Mouse (Mus musculus) midbrain, embryonic 16.5 days (tissue): ENCODE measurements around the gene D130043K22Rik. TPM values are rescaled to one million over a fixed set of nuclear protein-coding genes. Genes with fewer than 3 reads are reported as not detected.

ENCODE experiments used
- ATAC-seq: fragments of 200-750 bp; cut with Nextera tagmentation; 2 replicates; pipeline ENCODE4 v1.8.0; 2017; ENCODE audit warnings: moderate TSS enrichment
- H3K27ac ChIP-seq: fragments of 300-500 bp; sonication (generic); 2 replicates; pipeline ENCODE4 v1.5.1; 2014; ENCODE audit warnings: mild to moderate bottlenecking, low read length, mixed read lengths
- H3K27me3 ChIP-seq: fragments of 300-500 bp; sonication (generic); 2 replicates; pipeline ENCODE4 v1.6.1; 2014; ENCODE audit warnings: low read depth, low read length, mixed read lengths; ENCODE audit not compliant: control insufficient read depth, insufficient read depth
- H3K36me3 ChIP-seq: fragments of 300-500 bp; sonication (generic); 2 replicates; pipeline ENCODE4 v1.6.1; 2014; ENCODE audit warnings: mild to moderate bottlenecking, low read length, moderate library complexity, mixed read lengths; ENCODE audit not compliant: control insufficient read depth, insufficient read depth
- H3K4me1 ChIP-seq: fragments of 300-500 bp; sonication (generic); 2 replicates; pipeline ENCODE4 v1.6.1; 2014; ENCODE audit warnings: mild to moderate bottlenecking, low read length, mixed read lengths; ENCODE audit not compliant: control insufficient read depth, insufficient read depth
- H3K4me2 ChIP-seq: fragments of 300-500 bp; sonication (generic); 2 replicates; pipeline ENCODE4 v1.6.1; 2014; ENCODE audit warnings: mild to moderate bottlenecking, low read length, mixed read lengths
- H3K4me3 ChIP-seq: fragments of 300-500 bp; sonication (generic); 2 replicates; pipeline ENCODE4 v1.5.1; 2014; ENCODE audit warnings: low read depth, mild to moderate bottlenecking, low read length, moderate library complexity, mixed read lengths
- H3K9ac ChIP-seq: fragments of 300-500 bp; sonication (generic); 2 replicates; pipeline ENCODE4 v1.6.1; 2014; ENCODE audit warnings: low read depth, low read length, mixed read lengths
- H3K9me3 ChIP-seq: fragments of 300-500 bp; sonication (generic); replicated peaks from 2 replicates; pipeline ENCODE4 v1.6.1; 2014; ENCODE audit warnings: mild to moderate bottlenecking, low read length, mixed read lengths; ENCODE audit not compliant: control insufficient read depth, poor library complexity, severe bottlenecking
- WGBS: fragments of 180-500 bp; shearing (Covaris S2); extraction: QIAGEN DNeasy Blood & Tissue Kit; methylation state at CpG from one replicate; pipeline ENCODE4 v1.1.7; 2014; 5-methylcytosine and 5-hydroxymethylcytosine counted together
- polyA plus RNA-seq: library from polyadenylated mRNA; unstranded; fragments of >200 nt; fragmentation: Nextera tagmentation; extraction: Ambion mirVana; gene quantifications from 2 replicates; pipeline ENCODE4 v1.2.1, GENCODE M21; 2015

Gene D130043K22Rik
- polyA plus RNA-seq, 1 experiment from 2014 or later = 10.2 TPM

- Histone ChIP-seq H3K4me3 (no peak overlapping the region), H3K27me3 (no peaks in the 10 kb centered on the region), H3K27ac (no peak overlapping the region), H3K36me3 (peaks cover 17% of the 10 kb centered on the region), H3K9me3 (no peaks in the 10 kb centered on the region), H3K4me2 (no peak overlapping the region), H3K4me1 (peaks cover 22% of the 10 kb centered on the region), H3K9ac (no peak overlapping the region)
- no peak for ATAC-seq
Observed at GRCm38 (mm10) chr13:24806079-24806478, 38.9 kb upstream of the D130043K22Rik start.

DNA sequence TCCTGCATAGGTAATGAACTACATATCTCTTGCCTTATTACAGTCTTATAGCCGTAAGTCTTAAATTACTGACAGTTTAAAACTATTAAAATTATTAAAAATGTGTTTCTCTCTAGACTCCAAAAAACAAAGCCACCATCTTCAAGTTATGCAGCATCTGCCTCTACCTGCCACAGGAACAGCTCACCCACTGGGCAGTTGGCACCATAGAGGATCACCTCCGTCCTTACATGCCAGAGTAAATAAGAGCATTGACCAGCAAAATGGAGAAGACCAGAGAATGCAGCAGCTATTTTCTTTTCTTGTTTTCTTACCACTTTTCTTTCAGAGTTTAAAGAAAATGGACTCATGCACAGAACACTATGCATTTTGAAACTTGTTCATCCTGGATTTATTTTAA, 32.4 kb upstream of the D130043K22Rik start:
- ATAC-seq = no peak
- Histone ChIP-seq H3K4me2 (no peak overlapping the region), H3K27me3 (no peaks in the 10 kb centered on the region), H3K9ac (no peak overlapping the region), H3K4me3 (no peak overlapping the region), H3K27ac (no peak overlapping the region), H3K9me3 (no peaks in the 10 kb centered on the region), H3K36me3 (peaks cover 24% of the 10 kb centered on the region), H3K4me1 (no peaks in the 10 kb centered on the region; the same call in 1 of the 2 replicates)
- 95% methylated on average over 2 of the region's 2 CpGs for WGBS

- H3K4me3 ChIP-seq = no peak overlapping the region
- no peaks in the 10 kb centered on the region for H3K27me3 ChIP-seq
- no peak overlapping the region for H3K27ac ChIP-seq
- H3K9me3 ChIP-seq = no peaks in the 10 kb centered on the region
- WGBS = 81% methylated on average over 1 of the region's 1 CpGs
- H3K36me3 ChIP-seq = peaks cover 17% of the 10 kb centered on the region
- no peaks in the 10 kb centered on the region; the same call in 1 of the 2 replicates for H3K4me1 ChIP-seq
- no peak for ATAC-seq
- H3K4me2 ChIP-seq = no peak overlapping the region
- no peak overlapping the region for H3K9ac ChIP-seq
Observed at GRCm38 (mm10) chr13:24814616-24815015, 30.3 kb upstream of the D130043K22Rik start.

GRCm38 (mm10) chr13:24816125-24817092, 28.5 kb upstream of the D130043K22Rik start:
- no peak overlapping the region for H3K27ac ChIP-seq
- peaks cover 12% of the 10 kb centered on the region for H3K36me3 ChIP-seq
- no peaks in the 10 kb centered on the region for H3K4me1 ChIP-seq
- no peaks in the 10 kb centered on the region for H3K9me3 ChIP-seq
- no peak overlapping the region for H3K9ac ChIP-seq
- H3K4me2 ChIP-seq = no peak overlapping the region
- H3K27me3 ChIP-seq = no peaks in the 10 kb centered on the region
- WGBS = 65% methylated on average over 4 of the region's 4 CpGs
- H3K4me3 ChIP-seq = no peak overlapping the region
- peak; percentile 72 for ATAC-seq

DNA sequence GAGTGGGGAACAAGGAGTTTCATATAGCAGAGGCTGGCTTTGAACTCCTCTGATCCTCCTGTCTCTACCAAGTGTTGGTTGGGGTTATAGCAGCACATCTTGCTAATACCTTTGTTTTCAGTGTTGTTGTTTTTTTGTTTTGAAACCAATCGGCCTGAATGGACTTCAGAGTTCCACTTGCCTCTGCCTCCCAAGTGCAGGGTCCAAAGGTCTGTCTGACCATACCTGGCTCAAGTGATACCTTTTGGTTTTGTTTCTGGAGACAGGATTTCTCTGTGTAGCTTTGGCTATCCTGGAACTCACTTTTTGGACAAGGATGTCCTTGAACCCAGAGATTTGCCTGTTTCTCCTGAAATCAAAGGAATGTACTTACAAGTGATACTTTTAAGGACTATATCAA, 25.0 kb upstream of the D130043K22Rik start:
- Histone ChIP-seq H3K9me3 (no peaks in the 10 kb centered on the region), H3K36me3 (0 out of 2 replicates have a peak, but pooled peaks cover under 1% of the 10 kb centered on the region), H3K4me3 (no peak overlapping the region), H3K9ac (no peak overlapping the region), H3K27me3 (no peaks in the 10 kb centered on the region), H3K4me2 (no peak overlapping the region), H3K4me1 (no peaks in the 10 kb centered on the region), H3K27ac (no peak overlapping the region)
- ATAC-seq = no peak
- WGBS = 83% methylated on average over 1 of the region's 1 CpGs

DNA sequence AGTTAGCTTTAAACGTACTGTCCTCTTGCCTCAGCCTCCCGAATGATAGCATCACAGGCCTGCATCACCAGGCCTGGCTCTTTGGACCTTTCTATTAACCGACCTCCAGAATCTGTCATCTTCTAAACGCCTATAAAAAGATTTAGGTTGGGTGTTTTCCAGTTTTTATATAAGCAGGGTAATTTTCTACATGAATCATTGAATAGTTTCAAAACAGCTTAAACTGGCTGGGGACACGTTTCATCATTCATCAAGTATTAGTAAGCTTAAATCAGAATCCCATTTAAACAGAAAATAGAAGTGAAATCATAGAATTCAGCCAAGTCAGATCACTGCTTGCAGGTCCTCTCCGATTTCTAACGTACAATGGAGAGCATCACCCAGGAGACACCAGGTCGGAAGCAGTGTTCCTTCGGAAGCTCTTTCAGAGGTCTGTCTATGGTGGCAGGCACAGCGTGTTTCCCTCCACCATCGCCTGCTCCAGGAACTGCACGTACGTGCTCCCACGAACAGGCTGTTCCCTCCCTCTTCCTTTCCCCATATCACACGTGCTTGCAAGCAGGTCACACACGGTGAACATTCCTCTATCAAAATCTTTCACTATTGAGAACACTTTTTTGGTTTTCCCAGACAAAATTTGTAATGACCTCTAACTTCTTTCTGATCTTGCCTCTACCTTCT, 22.1 kb upstream of the D130043K22Rik start:
- no peak overlapping the region for H3K4me2 ChIP-seq
- WGBS = 85% methylated on average over 16 of the region's 16 CpGs
- no peaks in the 10 kb centered on the region for H3K36me3 ChIP-seq
- ATAC-seq = no peak
- H3K4me3 ChIP-seq = no peak overlapping the region
- H3K9me3 ChIP-seq = no peaks in the 10 kb centered on the region
- H3K27ac ChIP-seq = no peak overlapping the region
- no peaks in the 10 kb centered on the region for H3K27me3 ChIP-seq
- H3K9ac ChIP-seq = no peak overlapping the region
- H3K4me1 ChIP-seq = no peaks in the 10 kb centered on the region

DNA sequence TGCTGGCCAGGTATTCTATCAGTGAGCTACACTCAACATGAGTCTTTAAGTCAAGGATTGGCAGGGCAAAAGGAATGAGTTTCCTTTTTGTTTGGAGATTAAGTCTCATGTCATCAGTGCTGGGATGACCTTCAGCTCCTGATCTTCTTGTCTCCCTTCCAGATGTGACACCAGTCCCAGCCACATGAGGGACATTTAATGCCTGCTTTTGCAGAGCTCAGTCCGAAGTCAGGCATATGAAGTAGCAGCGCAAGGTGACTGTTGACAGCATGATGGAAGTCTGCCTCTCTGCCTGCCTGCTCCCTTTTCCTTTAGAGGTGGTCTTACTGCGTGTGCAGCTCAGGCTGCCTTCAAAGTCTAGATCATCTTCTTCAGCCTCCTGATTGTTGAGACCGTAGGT, 20.3 kb upstream of the D130043K22Rik start:
- WGBS = 96% methylated on average over 4 of the region's 4 CpGs
- Histone ChIP-seq H3K4me2 (no peak overlapping the region), H3K9me3 (no peaks in the 10 kb centered on the region), H3K27ac (no peak overlapping the region), H3K4me3 (no peak overlapping the region), H3K36me3 (no peaks in the 10 kb centered on the region), H3K9ac (no peak overlapping the region), H3K27me3 (no peaks in the 10 kb centered on the region), H3K4me1 (no peaks in the 10 kb centered on the region)
- no peak for ATAC-seq

DNA sequence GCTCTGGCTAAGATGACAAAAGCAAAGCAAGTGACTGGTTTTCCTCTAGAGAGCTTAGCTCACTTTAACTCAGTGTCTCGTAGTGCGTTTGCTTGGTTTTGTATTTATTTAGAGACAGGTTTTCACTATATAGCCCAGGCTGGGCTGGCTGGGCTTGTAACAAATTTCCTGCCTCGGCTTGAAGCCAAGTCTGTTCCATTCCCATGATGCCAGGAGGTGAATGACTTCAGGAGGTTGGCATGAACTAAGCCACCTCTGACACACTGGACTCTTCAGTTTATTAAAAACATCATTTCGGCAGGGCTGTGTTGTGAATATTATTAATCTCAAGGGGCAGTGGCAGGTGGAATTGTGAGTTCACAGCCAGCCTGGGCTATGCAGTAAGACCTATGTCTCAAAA, 19.3 kb upstream of the D130043K22Rik start:
- no peak overlapping the region for H3K27ac ChIP-seq
- peaks cover under 1% of the 10 kb centered on the region; the same call in 1 of the 2 replicates for H3K4me1 ChIP-seq
- H3K9ac ChIP-seq = no peak overlapping the region
- no peak overlapping the region for H3K4me2 ChIP-seq
- WGBS = 94% methylated on average over 4 of the region's 4 CpGs
- no peaks in the 10 kb centered on the region for H3K27me3 ChIP-seq
- H3K9me3 ChIP-seq = no peaks in the 10 kb centered on the region
- no peak for ATAC-seq
- H3K36me3 ChIP-seq = no peaks in the 10 kb centered on the region
- no peak overlapping the region for H3K4me3 ChIP-seq

DNA sequence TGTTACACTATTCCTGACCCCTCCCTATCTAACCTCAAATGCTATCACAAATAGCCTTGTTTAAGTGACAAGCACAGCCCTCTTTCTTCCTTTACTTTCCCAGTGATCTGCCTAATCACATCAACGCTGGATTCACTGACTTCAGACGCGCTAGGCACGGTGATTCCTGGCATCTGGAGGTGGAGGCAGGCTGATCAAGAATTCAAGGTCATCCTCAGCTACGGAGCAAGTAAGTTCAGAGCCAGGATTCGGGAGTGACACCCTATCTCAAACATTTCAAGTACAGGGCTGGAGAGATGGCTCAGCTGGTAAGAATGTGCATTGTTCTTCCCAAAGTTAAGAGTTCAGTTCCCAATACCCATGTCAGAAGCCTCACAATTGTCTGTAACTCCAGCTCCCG, 18.8 kb upstream of the D130043K22Rik start:
- Histone ChIP-seq H3K4me2 (no peak overlapping the region), H3K36me3 (no peaks in the 10 kb centered on the region), H3K4me1 (peaks cover 3% of the 10 kb centered on the region; the same call in 1 of the 2 replicates), H3K9me3 (no peaks in the 10 kb centered on the region), H3K27ac (no peak overlapping the region), H3K9ac (no peak overlapping the region), H3K4me3 (no peak overlapping the region), H3K27me3 (no peaks in the 10 kb centered on the region)
- WGBS = 81% methylated on average over 7 of the region's 7 CpGs
- ATAC-seq = no peak
